Mouse (Mus musculus): ENCODE results near the gene Foxn1.

Gene Foxn1

DNA sequence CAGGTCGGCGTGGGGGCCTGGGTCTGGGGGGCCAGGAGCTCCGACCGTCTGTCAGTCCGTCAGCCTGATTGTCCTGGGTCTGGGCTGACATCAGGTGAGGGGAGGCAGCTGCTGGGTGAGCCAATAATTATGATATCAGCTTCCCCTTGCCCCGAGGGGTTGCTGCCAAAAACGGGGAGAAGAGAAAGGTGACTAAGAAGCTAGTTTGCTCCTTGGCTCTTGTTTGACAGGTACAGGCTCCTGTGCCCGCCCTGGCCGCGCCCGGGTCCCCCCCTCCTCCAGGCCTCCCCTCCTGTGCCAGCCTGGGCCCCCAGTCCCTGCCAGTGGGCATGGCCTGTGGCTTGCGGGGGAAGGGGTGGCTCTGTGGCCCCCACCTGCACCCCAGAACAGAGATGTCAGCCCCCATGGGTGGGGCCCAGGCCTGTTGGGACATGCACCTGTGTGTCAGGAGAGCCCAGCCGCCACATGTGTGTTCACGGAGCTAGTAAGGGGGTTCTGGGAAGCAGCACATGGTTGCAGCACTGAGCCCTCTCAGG, at the start of gene Foxn1:
TSS of gene Foxn1 (minus strand) at position 51 of the 536 bp plus-strand sequence.
- DNase-seq (ENCODE audit: low spot score in 2 of 2): no peak

DNA sequence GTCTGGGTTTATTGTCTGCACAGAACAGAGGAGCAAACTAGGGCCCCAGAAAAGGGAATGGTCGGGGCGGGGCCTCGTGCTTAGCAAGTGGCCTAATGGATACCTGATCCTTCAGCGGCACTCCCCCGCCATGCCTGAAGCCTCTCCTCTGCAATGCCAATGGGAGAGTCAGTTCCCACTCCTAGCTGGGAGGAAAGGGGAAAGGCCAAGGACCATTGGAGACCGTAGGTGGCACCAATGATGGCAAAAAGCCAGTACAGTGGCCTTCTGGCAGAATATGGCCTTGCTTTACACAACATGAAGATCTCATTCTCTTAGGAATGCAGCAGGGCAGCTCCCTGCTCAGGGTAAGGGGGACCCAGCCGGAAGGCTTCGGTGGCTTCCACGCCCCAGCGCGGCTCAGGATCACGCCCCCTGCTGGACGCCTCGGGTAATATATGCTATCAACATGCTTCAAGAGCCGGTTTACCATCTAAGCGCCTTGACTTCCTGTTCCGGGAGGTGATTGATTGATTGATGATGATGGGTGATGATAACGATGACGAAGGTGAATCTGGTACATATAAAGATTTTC, 49.5 kb upstream of the Foxn1 start:
- no peak for DNase-seq (ENCODE audit: low spot score in 2 of 2)

DNA sequence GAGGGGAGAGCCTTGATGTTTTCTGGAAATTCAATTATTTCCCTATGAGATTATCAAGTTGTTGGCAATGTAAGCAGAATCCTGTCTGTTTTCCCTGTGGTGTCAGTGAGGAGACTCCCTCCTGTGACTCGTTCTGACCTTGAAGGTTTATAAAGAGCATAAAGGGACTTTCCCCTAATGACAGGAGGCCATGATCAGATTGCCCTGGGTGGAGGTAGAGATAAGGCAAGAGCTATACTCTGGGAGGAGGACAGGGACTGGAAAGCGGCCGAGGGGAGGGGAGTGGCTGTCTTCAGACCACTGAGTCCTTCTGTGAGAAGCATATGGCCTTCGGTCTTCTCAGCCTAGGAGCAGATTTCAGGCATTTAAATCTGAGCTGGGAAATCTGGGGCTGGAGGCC, 47.7 kb upstream of the Foxn1 start:
- no peak for DNase-seq (ENCODE audit: low spot score in 2 of 2)

DNA sequence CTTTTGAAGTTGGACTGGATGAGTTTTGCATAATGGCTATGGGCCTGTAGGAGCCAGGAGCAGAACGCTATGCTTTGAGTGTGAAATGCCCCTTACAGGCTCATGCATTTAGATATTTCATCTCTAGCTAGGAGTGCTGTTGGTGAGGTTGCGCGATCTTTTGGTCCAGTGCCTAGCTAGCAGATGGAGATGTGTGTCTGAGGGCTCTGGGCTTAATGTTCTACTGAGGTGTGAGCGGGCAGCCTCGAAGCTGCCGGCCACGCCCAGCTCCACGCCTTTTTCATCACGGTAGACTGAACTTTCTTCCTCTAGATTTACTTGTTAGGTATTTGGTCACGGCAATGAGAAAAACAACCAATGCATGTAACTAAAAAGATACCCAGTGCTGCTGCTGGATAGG, 44.8 kb upstream of the Foxn1 start:
- no peak for DNase-seq (ENCODE audit: low spot score in 2 of 2)

DNA sequence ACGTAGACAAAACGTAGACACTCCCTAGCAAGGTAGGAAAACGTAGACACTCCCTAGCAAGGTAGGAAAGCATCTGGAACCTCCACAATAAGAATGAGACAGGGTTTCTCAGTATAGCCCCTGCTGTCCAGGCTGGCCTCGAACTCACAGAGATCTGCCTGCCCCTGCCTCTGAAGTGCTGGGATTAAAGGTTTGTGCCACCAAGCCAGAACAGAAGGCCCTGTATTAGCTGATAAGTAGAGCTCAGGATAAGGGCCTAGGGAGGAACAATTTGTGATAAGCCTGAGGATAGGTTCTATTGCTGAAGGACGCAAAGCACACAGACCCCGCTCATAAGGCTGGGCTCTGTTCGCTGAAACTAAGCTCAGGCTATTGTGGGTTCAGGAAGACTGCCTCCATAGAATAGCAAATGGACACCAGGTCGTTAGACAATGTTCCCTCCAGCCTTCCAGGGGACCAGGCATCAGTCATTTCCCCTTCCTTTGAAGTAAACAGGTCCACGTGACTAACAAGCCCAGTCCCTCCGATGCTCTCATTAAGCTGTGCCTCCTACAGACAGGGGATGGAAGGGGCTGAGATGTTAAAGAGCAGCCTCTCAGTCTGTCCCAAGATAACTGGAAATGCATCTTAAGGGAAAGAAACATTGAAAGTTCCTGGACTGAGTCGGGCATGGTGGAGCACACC, 44.0 kb upstream of the Foxn1 start:
- DNase-seq (ENCODE audit: low spot score in 2 of 2): no peak

DNA sequence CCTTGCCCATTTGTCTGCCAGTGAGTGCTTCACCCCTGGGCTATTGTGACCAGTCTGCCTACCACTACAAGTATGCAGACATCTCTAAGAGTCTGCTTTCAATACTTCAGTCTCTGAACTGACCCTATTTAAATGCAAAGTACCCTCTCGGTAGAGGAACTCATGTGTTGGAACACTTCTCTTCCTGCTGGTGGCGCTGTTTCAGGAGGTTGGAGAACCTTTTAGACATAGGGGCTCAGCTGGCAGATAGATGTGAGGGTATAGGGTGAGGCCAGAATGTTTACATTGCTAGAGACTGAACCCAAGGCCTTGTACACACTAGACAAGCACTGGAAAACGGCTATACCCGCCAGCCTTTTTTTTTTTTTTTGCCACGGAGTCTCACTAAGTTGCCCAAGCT, 42.0 kb upstream of the Foxn1 start:
- no peak for DNase-seq (ENCODE audit: low spot score in 2 of 2)

DNA sequence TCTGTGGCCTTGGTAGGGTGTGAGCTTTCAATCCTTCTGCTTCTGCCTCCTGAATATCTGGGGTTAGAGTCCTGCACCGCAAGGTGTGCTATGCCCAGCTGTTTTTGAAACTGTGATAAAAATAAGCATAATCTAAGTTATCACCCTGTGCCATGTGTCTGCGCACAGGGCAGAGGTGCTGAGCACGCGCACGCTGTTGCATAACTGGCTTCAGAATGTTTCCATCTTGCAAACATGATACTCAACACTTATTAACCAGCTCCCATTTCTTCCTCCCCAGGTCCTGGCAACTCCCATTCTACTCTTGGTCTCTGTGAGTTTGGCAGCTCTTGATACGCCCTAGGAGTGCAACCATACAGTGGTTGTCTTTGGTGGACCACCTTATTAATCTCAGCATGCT, 41.3 kb upstream of the Foxn1 start:
- no peak for DNase-seq (ENCODE audit: low spot score in 2 of 2)

DNA sequence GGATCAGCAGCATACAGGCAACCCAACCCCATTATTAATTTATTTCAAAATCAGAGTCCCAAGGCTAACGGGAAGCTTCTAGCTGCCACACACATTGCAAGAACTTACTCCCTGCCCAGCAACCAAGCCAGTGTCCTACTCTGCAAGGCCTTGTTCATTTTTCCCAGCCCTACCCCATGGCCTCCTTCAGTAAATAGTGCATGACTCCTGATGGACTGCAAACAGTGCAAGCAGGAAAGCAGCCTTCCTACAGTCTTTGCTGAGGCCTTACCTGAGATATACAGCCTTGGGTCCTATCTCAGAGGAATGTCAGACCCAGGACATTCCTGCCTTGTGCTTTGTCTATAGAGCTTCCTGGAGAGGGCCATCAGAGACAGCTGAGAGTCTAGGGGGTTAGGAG, 39.2 kb upstream of the Foxn1 start:
- no peak for DNase-seq (ENCODE audit: low spot score in 2 of 2)

DNA sequence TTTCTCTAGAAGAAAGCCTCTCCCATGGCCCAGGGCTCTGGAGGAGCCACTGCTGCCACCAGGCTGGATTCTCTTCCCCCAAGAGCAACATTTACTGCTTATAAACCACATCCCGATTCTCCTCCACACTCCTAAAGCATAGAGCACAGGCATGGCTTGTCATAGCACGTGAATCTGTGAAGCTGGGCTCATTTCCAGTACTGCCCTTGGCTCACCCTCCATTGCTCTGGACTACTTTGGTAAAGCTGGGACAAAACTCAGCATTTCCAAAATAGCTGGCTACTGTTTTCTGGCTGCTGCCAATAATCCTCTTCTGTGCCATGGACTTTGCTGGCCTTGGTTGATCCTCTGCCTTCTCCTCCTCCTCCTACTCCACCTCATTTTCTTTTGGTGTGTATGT, 38.0 kb upstream of the Foxn1 start:
- no peak for DNase-seq (ENCODE audit: low spot score in 2 of 2)

DNA sequence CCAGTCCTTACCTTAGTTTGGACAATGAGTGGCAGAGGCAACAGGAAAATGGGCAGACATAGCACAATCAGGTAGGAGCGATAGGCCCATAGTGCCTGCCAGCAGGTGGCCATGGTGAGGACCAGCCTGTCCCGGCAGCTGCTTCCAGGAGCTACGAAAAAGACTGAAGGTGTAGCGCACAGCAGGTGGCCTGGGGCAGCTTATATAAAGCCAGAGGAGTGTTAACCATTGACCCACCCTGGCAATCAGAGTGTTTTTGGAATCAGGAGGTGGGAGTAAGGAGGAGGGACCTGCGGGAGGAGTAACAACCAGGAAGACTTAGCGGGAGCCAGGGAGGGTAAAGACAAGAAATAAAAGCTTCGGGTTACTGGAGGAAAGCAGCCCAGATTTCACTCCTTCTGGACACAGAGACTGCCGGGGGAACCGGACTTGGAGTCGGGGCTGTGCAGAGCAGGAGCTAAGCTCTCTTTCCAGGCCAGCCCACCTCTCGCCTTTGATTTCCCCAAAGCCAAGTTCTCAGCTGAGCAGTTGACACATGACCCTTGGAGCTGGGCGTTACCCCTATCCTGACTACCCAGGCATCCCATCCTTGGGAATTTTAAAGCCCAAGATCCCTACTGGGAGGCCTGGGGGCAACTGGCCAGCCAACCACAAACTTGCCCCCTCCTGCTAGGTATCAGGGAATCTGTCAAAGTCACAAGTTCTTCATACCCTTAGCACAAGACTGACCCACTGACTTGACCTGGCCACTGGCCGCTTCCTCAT, 35.9 kb upstream of the Foxn1 start, which contains the start of gene Slc13a2:
TSS of gene Slc13a2 (minus strand) at position 163 of the 765 bp plus-strand sequence.
- DNase-seq (ENCODE audit: low spot score in 2 of 2): no peak

DNA sequence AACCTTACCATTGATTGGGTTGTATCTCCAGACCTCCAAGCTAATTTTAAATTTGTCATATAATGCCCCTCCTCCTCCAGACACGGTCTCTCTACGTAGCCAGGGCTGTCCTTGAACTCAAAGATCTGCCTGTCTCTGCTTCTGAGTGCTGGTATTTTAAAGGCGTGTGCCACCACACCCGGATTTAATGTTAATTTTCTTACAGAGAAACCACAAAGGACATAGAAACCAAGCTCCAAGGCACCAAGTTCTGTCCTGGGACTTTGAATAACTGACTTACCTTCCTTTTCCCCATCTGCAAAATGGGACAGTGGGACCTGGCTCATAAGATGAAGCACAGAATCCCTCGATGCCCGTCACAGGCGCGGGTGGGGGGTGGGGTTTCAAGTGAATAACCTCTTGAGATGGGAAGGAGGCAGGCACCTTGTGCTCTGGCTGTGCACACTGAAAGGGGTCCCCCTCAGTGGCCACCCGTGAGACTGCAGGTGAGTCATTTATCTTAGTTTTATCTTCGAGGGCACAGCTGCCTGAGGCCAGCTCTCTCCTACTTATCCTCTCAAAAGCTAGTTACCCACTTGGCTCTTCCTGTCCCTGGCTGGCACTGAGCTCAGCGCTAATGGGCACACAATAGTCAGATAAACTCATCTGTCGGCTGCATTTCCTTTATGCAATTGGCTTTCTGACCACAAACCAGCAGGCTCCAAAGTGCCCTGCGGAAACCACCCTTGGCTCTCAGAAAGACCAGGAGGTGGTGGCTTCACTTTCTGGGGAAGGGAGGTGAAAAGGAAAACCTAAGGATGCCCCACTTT, 35.0 kb upstream of the Foxn1 start:
- no peak for DNase-seq (ENCODE audit: low spot score in 2 of 2)

DNA sequence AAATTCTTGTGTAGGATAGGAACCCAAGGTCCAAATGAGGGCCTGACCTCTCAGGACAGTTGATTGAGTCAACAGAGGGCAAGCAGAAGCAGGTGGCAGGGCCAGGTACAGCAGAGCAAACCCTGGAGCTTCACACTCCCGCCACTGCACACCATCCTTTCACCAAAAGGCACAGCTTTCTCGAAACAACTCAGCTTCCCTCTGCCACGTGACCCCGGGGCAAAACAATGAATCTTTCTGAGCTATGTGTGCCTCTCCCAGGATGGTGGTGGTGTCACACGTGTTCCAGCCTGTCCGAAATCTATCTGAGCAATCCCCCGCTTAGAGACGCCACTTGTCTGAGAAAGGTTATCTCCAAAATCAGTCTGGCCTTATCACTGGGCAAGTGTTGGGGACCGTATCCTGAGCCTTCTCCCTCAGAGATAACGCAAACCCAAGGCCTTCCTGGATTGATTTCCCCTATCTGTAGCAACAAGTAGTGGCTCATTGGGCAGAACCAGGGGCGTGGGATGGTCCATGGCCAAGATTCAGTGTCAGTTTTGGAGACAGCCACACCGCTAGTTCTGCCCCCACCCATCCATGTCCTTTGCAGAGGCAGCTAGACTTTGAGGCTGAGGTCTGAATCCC, 34.0 kb upstream of the Foxn1 start:
- no peak for DNase-seq (ENCODE audit: low spot score in 2 of 2)

DNA sequence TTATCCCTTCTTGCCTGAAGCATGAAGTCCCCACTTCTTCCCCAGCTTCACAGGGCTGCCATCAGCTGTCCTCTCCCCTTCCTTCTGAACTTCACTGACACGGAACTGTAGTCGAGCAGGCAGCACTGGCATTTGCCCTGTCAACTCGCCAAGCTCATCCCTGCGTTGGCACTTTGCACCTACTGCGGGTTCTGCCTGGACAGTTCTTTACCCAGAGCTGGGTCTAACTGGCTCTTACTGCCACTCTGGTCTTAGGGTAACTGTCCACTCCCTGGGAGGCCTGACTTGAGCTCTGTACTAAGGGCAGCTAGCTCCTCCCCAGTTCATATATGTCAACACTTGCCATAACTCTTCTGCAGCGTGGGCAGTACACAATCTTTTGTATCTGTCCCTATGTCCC, 30.5 kb upstream of the Foxn1 start:
- DNase-seq (ENCODE audit: low spot score in 2 of 2): no peak

DNA sequence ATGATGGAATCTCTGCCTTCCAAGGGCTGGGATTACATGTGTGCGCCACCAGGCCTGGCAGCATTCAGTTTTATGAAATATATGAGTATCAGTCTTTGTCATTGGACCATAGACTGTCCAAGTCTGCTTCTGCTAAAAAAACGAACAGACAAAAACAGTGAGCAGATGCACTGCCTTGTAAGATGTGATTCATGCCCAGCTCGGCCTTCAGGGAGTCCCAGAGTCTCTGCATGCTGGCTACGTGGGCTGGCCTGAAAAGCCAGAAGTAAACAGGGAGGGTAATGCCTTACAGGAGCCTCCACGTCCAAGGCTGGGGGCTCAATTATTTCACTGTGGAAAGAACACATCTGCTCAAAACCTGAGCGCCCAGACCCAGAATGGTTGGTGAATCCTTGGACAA, 26.5 kb upstream of the Foxn1 start:
- peak in 1 of 2 experiments; percentile 17 for DNase-seq (ENCODE audit: low spot score in 2 of 2)

DNA sequence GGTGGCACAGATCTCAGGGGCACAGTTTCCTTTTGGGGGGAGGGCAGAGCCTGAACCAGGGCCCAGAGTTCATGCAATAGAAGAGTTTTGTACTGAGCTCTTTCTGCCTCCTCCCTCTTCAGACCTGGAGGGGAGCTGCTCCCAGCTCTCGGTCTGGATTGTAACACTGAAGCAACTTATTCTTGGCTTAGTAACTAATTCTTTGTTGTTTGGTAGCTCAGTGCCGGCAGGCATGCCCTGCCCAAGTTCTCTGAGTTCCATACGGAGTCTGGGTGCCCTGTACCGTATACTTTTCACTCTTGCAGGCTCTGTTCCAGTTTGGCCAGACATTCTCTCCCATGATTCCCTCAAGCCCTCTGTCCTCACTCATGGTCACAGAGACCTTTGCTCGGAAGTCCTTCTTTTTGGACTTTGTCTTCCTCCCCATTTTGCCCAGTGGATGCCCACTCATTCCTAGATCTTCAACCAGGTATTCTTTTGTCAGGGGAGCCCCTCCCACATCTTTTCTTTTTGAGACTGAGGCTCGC, 26.0 kb upstream of the Foxn1 start:
- DNase-seq (ENCODE audit: low spot score in 2 of 2): peak in 1 of 2 experiments; percentile 14

DNA sequence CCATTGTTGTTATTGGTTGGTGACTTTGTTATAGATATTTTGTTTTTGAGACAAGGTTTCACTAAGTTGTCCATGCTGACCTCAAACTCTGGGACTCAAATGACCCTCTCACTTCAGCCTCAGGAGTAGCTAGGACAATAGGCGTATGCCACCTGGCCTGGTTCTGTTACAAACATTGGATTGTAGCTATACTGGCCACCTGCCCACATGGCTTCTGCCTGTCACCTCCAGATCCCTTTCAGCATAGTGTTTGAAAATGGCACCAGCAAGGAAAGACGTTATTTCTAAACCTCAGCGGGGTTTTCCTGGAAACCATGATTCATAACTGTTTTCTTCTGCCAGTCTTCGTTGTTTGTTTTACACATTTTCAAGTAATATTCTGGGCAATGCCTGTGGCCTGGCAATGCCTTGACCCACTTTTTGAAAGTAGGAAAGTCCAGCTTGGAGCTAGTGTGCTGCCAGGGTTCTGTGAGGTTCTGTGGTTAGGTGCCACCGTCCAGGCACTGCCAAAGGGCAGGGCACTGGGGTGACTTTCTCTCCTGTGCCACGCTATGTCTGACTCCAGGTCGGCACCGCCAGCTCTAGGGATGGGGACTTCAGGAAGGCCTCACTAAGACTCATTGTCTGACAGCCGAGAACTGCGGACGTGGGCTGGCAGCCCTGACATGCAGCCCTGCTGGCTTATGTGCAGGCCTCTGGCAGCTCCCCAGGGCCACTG, 25.4 kb upstream of the Foxn1 start:
- no peak for DNase-seq (ENCODE audit: low spot score in 2 of 2)

DNA sequence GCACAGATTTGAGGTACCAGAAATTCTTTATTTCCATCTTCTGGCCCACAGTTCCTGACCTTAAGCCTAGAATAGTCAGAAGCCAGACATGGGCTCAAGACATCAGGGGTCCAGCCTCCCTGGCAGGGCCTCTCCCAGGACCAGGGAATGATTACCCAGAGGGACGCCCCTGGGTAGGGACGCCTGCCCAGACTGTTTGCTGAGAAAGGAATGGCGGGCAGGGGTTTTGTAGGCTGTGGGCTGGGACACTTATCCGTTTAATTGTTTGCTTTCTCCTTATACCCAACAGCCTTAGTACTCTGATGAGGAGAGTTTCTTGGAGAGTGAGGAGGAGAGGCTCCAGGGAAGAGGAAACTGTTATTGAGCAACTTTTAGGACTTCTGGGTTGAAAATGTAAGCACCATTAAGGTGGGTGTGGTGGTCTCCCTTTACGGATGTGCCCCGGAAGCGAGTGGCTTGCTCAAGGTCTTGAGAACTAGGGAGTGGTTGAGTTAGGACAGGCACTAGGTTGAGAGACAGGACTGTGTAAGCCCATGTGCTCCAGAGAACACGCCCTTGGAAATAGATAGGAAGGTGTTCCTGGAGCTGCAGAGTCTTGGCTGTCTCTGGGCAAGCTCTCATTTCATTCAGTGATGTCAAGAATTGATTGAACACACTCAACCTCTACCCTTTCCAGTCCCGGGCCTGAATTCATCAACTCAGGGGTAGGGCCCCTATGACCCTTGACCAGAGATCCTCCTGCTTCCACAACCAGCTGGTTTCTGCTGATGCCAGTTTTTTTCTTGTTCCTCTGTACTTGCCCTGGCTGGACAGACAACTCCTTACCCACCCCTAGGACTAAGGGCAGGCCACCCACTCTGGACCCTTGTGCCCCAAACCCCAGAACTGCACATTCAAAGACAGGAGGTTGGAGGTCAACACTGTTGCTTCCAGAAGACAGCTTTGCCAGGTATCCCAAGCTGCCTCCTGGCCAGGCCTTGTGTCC, 22.2 kb upstream of the Foxn1 start:
- no peak for DNase-seq (ENCODE audit: low spot score in 2 of 2)

DNA sequence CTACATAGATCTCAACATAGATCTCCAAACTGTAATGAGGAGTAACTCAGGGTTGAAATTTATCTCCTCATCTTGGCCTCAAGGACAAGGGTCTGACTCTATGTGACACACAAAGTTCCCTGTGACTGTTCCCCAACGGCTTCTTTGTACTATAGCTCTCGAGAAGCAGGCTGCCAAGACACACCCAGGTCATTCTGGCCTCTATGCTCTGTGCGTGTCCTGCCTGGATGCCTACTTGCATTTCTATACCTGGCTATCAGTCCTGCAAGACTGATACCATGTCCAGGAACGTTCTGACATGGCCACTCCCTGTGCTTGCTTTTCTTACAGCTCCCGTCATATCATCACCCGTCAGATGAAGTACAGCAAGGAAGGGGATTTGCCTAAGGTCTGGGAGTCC, 15.7 kb upstream of the Foxn1 start:
- no peak for DNase-seq (ENCODE audit: low spot score in 2 of 2)

DNA sequence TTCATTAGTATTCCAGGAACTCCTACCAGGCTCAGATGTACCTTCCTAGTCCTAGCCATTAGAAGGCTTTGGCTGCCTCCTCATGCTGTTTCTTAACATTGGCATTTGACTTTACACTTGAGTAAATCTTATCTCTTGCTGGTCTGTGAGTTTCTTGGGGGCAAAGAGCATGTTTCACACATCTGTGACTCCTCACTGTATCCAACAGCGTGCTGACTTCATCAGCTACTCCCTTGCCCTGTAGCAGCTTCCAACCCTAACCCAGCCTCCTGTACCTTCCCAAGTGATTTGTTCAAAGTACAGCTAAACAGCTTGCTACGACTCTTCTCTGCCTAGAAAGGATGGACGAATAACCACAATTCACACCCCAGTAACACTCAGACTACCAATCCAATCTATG, 15.1 kb upstream of the Foxn1 start:
- DNase-seq (ENCODE audit: low spot score in 2 of 2): no peak
